Mouse (Mus musculus) cerebellum, postnatal 25 days (tissue): ENCODE data around the gene Tmem186.
A peak's percentile ranks its signal among the peaks of the same experiment; 100 is the strongest.

Experiments used
- DNase-seq, 2 experiments: peaks; one replicate each; pipeline ENCODE4 v3.0.0; 2021; ENCODE audit warnings: mixed read lengths in 2 of 2

Tmem186 gene

DNA sequence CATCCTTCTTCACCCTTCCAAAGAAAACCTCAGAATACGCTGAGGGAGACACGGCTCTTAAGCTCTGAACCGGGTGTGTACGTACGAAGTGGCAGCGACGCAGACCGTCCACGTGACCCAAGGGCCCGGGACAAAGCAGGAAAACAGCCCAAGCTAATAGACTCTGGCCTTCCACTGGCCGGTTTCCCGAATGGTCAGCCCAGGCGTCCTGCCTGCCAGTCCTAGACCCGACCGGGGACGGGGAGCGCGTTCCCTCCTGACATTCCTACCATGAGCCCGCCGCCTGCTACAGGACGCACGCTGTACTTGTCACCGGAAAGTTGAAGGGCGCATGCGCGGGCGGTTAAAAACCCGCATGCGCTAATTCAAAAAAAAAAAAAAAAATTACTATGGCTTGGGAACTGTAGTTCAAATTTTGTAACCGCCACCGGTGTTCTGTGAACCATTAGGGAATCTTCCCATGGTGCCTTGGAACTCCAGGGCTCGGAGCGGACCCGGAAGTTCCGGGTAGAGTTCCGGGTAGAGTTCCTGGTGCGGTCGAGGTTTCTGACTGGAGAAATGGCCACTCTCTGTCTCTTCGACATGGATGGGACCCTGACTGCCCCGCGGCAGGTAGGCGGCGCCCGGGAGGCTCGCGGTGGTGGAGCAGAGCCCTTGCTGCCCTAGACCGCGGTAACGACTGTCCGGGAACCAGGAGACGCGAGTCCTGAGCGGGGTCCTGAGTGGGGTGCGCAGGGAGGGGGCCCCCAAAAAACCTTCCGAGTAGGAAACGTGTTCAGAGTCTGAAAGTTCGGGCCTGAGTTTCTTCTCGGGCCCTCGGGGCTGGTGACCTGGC is at the start of gene Tmem186, which contains the start of gene Pmm2:
Gene Tmem186 (minus strand): TSS at position 496 of the 835 bp plus-strand sequence.
Gene Pmm2 (plus strand): TSS at position 458 of the 835 bp plus-strand sequence.
- peak; percentile 89 to 90 for DNase-seq

DNA sequence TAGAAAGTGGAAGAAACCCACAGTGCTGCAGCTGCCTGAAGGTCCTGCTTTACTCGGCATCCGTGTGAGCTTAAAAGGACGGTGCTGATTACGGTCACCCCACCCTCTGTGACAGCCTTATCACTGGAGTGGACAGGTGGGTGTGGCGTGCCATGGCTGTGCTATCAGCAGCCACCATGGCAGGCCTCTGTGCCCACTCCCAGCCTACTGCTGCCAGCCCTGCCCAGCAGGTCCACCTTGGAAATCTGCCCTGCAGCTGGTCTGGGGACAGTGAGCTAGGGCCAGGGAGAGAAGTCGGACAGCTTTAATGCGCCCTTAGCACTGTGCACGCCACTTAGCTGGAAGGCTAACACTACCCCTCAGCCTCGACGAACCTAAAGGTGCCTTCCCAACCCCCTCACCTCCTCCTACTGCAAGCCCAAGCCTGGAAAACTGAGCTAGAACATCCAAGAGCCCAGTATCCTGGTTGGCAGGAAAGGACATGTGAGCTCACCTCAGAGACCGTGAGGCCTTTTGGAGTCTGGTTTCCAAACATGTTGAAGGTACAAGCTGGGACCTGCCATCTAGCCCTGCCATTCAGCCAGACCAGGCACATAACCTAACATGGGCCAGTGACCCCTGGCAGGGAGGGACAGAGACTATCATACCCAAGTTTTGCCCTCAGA is 49.5 kb upstream of the Tmem186 start:
- no peak for DNase-seq

DNA sequence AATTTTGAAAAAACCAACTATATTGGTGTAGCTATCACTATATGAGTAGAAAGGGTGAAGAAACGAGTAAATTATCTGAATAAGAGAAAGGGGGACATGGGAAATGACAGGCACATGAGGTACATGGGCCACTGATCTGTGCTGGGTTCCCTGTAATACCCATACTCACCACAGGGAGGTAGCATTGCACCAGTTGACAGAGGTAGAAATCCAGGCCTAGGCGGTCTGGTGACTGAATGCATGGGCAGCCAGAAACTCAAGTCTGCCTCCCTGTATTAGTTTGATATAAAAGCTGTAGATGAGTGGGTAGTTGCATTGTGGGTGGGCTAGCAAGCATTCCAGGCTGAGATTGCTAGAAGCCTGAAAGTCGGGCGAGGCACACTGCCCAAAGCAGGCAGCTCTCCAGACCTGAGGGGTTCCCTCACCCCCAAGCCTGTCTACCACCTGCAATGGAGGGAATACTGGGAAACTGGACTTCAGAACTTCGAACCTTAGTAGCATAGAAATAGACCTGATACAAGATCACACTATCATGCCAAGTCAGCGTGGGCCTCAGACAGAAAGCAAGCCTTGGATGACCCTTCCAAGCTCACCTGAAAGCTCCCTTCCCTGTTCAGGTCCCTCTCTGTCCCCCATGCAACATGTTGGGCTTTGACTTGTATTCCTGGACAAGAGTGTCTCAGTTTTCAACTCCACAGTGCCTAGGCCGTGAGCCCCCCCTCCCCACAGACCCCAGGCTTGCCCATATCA is 48.8 kb upstream of the Tmem186 start:
- DNase-seq = peak; percentile 78 to 86

DNA sequence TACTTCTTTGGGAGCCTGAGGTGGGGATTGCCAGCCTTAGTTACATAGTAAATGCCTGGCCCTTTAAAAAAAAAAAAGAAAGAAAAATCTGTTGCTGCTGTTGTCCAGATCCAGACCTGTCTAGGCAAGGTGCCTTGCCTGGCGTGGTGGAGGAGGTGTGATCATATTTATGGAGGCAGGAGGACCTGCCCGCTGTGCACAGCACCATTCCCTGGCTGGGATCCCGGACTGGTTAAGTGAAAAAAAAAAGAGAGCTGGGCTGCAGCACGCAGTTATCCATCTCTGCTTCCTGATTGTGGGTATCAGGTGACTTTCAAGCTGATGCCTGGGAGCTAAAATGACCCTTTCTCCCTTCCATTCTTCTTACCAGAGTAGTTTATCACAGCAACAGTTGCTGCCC is 47.6 kb upstream of the Tmem186 start:
- DNase-seq = peak; percentile 79 to 87

DNA sequence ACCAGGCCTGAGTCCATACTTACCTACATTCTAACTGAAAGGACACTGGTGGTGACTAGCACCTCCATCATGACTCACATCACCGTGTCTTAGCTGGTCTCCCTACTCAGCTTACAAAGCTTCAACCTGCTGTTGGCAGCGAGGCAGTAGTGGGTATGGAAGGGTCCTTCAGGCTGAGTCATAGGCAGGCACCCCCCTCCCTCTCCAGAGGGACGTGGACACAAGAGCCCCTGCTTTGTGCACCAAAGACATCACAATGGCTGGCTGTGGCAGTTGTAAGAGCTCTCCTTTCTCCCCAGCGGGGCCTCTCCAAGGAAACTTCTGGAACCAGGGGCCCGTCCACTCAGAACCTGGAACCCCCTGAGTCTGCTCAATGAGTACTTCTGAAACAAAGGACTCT is 43.0 kb upstream of the Tmem186 start, which contains the start of gene Gm5767:
Gene Gm5767 (plus strand): TSS at position 301 of the 400 bp plus-strand sequence.
- DNase-seq = no peak

DNA sequence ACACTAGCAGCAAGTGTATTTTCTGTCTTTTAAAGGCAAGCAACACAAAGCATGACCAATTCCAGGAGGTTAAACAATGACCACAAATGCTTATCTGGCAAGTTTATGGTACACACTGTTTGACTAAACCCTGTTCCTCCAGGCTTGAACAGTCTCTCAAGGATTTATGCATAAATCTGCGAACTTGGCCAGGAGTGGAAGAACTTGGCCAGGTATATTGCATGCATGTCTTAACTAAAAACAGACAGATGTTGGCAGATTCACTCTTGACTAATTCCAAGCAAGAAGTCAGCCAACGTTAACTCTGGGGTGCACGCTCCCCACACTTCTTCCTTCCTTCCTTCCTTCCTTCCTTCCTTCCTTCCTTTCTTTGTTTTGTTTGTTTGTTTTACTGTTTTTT is 42.3 kb upstream of the Tmem186 start:
- DNase-seq = no peak

DNA sequence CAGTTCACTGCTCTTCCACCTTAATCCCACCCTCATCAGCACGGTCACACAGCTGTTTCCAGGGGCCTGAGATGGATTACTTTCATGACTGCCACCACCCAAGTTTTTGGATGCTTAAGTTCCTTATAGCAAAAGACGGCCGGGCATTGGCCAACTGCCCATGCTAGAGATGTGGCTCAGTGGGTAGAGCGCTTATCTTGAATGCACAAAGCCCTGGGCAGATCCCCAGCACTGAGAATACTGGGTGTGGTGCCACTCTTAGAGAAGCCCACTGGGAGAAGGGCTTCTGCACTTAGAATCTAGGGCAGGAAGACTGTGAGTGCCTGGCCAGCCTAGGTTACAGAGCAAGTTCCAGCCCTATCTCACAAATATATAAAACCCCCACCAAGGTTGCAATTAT is 41.2 kb upstream of the Tmem186 start:
- no peak for DNase-seq

DNA sequence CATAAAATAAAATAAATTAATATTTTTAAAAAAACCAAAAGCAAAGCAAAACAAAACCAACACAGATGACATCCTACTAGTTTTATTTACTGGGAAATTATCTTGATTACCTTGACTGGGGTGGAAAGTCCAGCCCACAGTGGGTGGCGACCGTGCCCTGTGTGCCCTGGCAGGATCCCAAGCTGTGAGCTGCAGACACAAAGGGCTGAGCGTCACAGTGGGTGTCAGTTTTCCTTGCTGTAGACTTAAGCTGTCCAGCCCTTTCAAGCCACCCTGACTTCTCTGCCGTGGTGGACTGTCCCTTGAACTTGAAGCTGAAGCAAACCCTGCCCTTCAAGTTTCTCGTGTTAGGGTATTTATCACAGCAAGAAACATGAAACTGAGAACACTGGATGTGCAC is 40.5 kb upstream of the Tmem186 start:
- DNase-seq = no peak

DNA sequence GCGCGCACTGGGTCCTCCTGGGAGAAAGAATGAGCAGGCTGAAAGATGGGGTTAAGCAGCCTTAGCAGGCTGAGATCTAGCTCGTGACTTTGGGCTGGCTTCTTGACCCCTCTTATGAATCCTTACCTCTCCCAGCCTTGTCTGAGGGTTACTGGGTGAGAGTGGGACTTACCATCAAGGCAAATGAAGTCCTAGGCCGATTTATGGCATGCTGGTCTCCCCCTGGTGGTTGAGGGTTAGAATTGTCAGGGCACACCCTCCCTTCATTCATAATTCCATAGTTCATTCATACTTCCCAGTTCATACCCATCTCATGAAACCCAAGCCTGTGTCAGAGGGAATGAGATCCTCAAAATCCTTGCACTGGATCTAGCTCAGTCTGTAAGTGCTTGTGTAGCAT is 39.3 kb upstream of the Tmem186 start:
- DNase-seq = peak; percentile 64 to 72

DNA sequence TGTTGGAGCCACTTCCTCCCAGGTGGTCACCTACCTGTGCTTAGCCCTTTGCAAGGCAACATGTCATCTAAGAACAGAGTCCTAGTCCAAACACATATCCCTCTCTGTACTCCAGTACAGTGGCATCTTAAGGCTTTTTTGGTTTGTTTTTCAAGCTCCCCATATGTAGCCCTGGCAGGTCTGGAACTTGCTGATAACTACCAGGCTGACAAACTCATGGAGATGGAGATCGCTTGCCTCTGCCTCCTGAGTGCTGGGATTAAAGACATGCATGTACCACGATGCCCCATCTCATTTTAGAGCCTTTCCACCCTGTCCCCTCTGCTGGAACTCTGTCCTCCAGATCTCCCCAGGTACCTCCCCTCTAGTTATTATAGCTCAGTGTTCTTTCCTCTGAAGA is 38.7 kb upstream of the Tmem186 start:
- no peak for DNase-seq

DNA sequence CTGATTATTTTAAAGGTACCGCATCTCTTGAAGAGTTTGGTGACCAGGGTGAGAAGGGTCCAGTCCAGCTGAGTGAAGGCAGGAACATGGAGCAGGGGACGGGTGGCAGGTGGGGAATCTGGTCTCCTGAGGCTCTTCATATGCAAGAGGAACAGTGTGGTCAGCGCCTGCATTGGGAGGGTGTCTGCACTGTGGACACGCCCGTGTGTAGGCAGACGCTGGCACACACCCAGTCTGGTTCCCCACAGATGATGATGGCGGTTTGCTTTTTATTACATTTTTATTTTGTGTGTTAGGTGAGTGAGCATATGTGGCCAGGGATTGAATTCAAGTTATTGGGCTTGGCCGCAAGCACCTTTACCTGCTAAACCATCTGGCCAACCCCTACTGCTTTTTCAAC is 38.0 kb upstream of the Tmem186 start:
- no peak for DNase-seq

DNA sequence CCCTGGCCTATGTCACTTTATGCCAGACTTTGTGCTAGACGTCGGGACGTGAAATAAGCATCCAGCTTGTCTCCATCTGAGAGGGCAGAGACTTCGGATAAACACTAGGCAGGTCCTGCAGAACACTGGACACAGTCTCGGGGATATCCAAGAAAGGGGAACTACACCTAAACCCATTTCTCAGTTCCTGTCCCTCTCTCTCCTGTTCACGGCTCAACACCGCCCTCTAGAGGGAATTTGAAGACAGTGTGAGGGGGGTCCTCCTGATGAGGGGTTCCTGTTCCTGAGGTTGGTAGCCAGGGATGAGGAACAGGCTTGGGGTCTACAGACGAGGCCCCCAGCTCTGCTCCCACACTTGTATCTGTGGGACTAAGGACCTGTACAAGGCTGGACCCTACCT is 36.7 kb upstream of the Tmem186 start:
- peak in 1 of 2 experiments; percentile 38 for DNase-seq

DNA sequence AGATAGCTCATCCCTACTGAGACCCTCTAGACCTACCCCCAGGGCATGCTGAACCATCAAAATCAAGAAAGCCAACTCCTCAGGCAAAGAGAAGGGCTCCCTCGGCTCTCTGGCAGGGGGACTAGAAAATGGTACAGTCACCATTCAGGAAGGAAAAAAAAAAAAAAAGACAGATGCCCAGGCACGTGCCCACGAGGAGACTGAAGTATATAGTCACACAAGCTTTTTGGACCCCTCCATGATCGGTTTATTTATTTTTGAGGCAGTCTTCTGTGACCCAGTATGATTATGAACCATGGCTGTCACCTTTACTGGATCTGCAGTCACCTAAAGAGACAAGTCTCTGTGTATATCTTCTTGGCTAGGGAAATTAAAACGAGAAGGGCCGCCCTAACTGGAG is 35.8 kb upstream of the Tmem186 start:
- no peak for DNase-seq

DNA sequence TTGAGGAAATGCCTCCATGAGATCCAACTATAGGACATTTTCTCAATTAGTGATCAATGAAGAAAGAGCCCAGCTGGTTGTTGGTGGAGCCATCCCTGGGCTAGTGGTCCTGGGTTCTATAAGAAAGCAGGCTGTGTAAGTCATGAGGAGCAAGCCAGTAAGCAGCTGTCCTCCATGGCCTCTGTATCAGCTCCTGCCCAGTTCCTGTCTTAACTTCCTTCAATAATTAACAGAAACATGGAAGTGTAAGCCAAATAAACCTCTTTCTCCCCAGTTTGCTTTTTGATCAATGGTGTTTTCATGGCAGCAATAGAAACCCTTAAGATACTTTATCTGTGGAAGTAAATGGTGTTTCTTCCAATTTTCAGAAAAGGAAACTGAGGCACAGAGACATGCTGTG is 35.3 kb upstream of the Tmem186 start:
- DNase-seq = no peak

DNA sequence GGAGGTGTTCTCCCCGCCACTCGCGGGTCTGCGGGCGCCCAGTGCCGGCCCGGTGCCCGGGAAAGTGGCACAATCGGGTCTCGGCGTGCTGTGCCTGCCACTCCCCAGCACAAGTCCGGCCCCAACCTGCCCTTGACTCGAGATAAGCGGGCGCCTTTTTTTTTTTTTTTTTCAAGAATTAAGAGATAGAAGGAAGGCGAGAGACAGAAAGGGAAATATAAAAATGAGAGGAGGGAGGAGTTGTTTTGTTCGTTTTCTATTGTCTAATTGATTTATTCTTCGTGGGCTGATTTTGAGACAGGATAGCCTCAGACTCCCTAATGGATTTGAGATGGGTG is 34.8 kb upstream of the Tmem186 start:
- no peak for DNase-seq

DNA sequence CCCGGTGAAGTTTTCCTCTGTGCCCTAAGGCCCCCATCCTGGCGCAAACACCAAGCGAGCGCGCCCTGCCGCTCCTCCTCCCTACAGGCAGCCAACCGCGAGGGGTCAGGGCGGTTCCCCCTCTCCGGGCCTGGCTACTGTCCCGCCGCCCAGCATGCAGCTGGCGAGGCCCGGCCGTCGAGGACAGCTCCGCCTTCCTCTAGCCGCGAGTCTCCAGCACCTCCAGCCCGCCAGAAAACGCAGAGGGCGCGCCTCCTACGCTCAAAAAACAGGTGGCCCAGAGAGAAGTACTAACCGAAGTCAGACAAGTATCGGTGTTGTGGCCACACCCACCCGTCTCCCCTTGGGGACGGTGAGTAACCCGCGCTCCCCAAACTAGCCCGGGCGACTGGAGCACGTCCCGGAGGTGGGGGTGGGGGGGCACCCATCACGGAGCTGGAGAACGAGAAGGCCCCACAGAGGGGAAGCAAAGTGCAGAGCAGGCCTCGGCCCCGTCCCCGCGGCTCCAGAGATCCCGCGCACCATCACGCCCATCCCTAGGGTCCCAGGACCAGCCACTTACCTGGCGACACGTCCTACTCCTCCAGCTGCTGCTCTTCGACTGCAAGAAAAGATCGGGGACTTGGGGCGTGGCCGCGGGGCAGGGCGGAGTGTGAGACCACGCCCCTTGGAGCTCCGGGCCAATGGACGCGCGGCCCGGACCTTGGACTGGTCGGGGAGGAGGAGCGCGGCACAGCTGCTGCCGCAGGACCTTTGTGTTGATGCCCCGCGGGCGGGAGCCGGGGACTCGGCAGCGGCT is 34.2 kb upstream of the Tmem186 start, which contains the start of gene Carhsp1:
Gene Carhsp1 (minus strand): TSS at position 605 of the 799 bp plus-strand sequence.
- peak; percentile 73 to 85 for DNase-seq

DNA sequence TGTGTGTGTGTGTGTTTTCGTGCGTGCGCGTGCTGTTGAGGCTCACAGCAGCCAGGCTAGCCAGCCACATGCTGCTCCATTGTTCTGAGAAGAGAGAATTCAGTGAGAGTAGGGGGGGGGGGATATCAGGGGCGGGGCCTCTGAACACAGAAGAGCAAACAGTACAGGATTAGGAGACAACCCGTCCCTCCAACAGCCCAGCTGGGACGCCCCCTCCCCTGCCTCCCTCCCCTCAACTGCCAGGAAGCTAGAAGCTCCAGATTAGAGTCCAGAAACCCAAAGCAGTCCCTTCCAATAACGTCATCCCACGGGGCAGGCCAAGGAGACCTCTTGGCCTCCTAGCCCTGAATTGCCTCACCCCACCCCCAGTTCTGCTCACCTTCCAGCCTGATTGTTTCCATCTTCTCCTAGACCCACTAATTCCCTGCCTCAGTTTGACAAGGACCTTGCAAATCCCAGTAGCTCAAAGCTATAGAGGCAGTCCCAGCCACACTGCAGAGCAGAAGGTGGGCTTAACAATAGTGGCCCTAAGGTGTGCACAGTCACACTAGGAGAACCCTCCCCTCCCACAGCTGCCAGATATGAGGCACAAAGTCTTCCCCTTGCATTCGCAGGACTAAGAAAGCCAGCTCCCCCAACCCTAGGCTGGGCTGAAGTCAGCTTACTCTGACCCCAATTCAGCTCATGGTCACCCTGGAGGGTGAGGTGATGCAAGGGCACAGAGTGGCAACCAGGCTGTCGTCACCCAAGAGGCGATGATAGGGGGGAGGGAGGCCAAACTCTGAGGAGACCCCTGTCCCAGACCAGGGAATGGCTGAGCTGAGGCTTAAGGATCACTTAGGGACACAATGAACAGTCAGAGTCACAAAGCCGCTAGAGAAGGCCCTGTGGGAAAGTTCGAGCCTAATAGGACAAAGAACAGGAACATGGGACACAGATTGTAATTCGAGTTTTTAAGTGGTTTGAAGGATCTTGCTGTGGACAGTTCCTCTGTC is 32.8 kb upstream of the Tmem186 start:
- DNase-seq = no peak

DNA sequence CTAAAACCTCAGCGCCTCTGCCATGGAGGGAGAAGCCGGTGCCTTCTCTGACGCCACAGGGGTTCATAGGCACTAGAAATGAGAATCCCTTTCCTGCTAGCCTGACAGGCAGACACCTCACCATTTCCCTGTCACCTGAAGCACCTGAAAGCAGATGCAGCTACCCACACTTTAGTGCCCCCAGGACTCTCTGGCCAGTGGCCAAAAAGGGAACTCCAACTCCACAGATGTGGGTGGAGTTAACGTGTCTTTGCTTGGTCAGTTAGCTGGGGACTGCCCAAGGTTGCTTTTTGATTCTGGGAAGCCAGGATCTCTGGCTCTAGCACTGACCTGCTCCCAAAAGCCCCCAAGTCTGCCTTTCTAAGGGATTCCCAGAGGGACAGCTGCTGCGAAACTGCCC is 31.9 kb upstream of the Tmem186 start:
- DNase-seq = no peak

DNA sequence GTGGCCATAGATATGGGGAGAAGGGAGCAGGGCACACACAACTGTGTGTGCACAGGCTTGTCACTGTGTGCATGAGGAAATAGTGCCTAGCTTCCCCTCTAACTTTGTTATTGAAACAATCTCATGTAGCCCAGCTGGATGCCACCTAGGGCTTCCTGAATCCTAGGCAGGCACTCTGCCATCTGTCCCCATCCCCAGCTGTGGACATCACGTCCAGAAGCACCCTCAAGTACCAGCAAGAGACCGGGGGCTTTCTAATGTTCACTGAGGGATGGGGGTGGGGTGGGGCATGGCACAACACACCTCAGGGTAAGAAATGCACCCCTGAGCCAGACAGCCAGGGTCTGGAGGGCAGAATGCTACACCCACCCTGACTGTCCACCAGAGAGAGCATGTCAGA is 30.9 kb upstream of the Tmem186 start:
- no peak for DNase-seq

DNA sequence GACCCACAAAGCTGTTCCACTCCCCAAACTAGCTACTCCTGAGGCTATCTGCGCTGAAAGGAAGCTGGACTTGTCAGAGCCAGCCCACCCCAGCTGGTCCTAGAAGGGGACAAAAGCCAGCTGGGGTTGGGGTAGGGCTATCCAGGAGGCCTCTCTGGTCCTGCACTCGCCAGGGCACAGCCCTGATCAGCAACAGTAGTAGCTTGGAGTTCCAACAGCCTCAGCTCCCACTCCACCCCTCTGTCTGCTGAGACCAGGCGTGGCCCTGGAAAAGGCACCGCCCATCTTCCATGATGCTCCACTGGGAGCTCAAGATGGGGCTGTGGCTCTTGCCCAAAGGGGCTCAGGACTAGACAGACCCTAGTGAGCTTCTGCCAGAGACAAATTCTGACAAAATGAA is 30.3 kb upstream of the Tmem186 start:
- no peak for DNase-seq

DNA sequence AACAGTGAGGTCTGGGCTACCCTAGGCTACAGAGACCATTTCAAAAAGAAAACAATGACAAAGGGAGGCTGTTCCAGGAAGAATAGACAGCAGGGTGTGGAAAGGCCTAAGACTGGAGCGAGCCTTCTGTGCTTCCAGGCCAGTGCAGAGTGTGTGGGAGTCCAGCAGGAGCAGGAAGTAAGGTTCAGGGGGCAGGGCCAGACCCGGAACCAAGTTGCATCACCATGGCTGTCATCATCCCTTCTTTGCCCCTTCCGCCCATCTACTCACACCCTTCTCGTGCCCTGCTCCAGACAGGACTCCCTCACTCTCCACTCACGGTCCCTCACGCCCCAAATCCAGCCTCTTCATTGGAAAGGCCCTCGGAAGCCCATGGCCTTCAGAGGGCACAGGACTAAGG is 29.7 kb upstream of the Tmem186 start:
- DNase-seq = no peak
